Mouse (Mus musculus): ENCODE results near the gene Ndufb5. TPM values are rescaled to one million over a fixed set of nuclear protein-coding genes. Genes with fewer than 3 reads are reported as not detected.

Ndufb5 gene
- polyA plus RNA-seq (2014; fragmentation: Nextera tagmentation; extraction: Ambion mirVana): 319 and 331 TPM in 2 replicates

DNA sequence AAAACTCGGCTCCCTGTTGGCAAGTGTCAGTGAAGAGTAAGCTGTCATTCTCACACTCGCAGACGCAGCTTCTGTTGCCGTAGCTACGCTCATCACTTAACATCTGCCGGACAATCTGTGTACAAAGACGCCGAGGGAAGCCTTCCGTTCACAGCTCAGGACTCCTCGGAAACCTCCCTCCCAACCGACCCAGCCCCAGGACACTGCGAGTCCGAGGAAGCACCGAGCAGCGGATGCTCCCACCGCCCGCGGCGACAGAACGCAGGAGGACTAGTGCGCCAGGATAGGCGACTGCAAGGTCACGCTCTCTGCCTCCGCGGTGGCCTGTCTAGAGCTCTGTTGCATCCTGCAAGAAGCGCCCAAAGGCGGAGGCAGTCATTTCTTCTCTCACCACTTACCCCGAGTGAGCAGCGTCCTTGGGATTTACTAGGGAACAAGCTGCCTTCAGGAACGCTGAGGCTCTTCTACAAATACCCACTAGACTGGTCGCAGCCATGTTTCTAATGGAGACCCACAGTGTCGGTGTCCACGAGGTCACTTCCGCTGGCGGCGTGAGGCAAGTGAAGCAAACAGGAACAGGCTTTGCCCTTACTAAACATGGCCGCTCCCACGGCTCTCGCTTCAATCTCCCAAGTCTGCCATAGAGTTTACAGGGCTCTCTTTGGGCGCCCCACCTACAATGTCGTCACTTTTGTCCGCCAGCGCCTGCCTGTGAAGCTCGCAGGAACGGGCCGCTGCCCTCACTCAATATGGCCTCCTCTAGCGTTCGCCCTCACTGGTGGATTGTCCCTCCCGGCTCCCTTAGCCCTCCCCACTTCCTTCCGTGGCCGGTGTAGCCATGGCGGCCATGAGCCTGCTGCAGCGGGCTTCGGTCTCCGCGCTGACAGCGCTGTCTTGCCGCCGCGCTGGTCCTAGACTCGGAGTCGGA is at the start of gene Ndufb5:
TSS of gene Ndufb5 (plus strand) at position 747 of the 928 bp plus-strand sequence.
- peak within 1 kb of the TSS; percentile 81 for H3K4me2 ChIP-seq (ENCODE audit: low read depth, low read length)
- H3K9ac ChIP-seq (ENCODE audit: low read depth, low read length): peak within 1 kb of the TSS; percentile 85
- H3K4me3 ChIP-seq (ENCODE audit: low read depth, low read length): peak within 1 kb of the TSS; percentile 83
- ATAC-seq (ENCODE audit: low read depth) (peak; percentile 99), DNase-seq (ENCODE audit: low spot score) (peak; percentile 100)
- H3K4me1 ChIP-seq (ENCODE audit: control insufficient read depth, insufficient read depth, low read length): peaks cover 14% of the 10 kb centered on the region; the same call in 1 of the 2 replicates
- H3K27ac ChIP-seq (replicated peaks; ENCODE audit: low read depth, low read length): peak within 1 kb of the TSS; percentile 76
- no peaks in the 10 kb centered on the region for H3K27me3 ChIP-seq (replicated peaks; ENCODE audit: control insufficient read depth, insufficient read depth, low read length)
- no peaks in the 10 kb centered on the region for H3K9me3 ChIP-seq (ENCODE audit: control insufficient read depth, low read length)
- H3K36me3 ChIP-seq (ENCODE audit: control insufficient read depth, insufficient read depth, low read length): peaks cover 29% of the 10 kb centered on the region
- under 1% methylated on average over 61 of the region's 62 CpGs for WGBS

DNA sequence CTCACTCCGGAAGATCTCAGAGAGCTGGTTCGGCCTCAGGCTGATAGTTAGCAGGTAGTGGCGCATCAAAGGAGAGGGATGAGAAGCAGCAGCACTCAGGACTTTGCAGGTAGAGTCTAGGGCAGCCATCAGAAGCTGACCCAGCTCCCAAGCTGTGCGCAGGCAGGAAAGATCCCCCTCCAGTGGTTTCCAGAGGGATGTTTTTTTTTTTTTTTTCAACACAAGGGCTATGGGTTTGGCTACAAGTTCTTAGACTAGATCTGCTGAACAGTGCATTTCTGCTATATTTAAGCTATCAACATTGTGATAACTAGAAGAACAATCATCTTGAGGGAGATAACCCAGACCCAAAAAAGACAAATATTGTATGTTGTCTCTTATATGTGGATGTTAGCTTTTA is 49.6 kb upstream of the Ndufb5 start:
- Histone ChIP-seq H3K4me3 (ENCODE audit: low read depth, low read length) (no peak overlapping the region), H3K27ac (replicated peaks; ENCODE audit: low read depth, low read length) (no peak overlapping the region), H3K4me2 (ENCODE audit: low read depth, low read length) (no peak overlapping the region), H3K9ac (ENCODE audit: low read depth, low read length) (no peak overlapping the region), H3K36me3 (ENCODE audit: control insufficient read depth, insufficient read depth, low read length) (no peaks in the 10 kb centered on the region), H3K27me3 (replicated peaks; ENCODE audit: control insufficient read depth, insufficient read depth, low read length) (no peaks in the 10 kb centered on the region), H3K9me3 (ENCODE audit: control insufficient read depth, low read length) (no peaks in the 10 kb centered on the region), H3K4me1 (ENCODE audit: control insufficient read depth, insufficient read depth, low read length) (no peaks in the 10 kb centered on the region)
- no peak for DNase-seq (ENCODE audit: low spot score)
- WGBS: 74% methylated on average over 4 of the region's 4 CpGs
- no peak for ATAC-seq (ENCODE audit: low read depth)

DNA sequence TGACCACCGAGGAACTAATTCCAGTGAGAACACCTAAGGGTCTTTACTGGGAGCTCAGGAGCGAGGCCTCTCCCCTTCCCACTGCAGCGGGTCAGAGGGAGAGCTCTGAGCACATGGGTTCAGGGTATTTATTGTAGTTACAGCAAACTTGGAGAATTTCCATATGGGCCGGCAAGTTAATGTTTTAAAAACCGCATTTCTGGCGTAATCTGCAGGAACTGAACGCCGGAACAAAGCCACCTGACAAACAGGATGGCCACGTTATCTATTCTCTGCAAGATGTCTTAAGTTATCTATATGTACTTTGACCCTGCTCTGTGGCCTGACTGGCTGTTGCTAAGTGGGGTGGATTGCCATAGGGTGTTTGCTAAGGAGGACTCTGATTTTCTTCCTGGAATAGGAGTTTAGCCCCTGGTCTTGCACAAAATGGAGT is 47.2 kb upstream of the Ndufb5 start:
- WGBS: 76% methylated on average over 9 of the region's 9 CpGs
- Histone ChIP-seq H3K9ac (ENCODE audit: low read depth, low read length) (no peak overlapping the region), H3K27me3 (replicated peaks; ENCODE audit: control insufficient read depth, insufficient read depth, low read length) (no peaks in the 10 kb centered on the region), H3K36me3 (ENCODE audit: control insufficient read depth, insufficient read depth, low read length) (no peaks in the 10 kb centered on the region), H3K4me2 (ENCODE audit: low read depth, low read length) (no peak overlapping the region), H3K9me3 (ENCODE audit: control insufficient read depth, low read length) (no peaks in the 10 kb centered on the region), H3K4me1 (ENCODE audit: control insufficient read depth, insufficient read depth, low read length) (no peaks in the 10 kb centered on the region), H3K27ac (replicated peaks; ENCODE audit: low read depth, low read length) (no peak overlapping the region), H3K4me3 (ENCODE audit: low read depth, low read length) (no peak overlapping the region)
- ATAC-seq (ENCODE audit: low read depth) (no peak), DNase-seq (ENCODE audit: low spot score) (no peak)

DNA sequence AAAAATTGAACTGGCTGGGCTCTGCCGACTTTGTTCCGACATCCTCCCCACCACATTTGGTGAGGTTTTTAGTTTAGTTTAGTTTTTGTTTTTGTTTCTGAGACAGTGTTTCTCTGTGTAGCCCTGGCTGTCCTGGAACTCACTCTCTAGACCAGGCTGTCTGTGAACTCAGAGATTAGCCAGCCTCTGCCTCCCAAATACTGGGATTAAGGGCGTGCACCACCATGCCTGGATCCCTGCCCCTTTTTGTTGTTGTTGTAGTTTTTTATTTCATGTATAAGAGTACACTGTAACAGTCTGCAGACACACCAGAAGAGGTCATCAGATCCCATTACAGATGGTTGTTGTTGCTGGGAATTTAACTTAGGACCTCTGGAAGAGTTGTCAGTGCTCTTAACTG is 46.8 kb upstream of the Ndufb5 start:
- Histone ChIP-seq H3K9me3 (ENCODE audit: control insufficient read depth, low read length) (no peaks in the 10 kb centered on the region), H3K4me2 (ENCODE audit: low read depth, low read length) (no peak overlapping the region), H3K27me3 (replicated peaks; ENCODE audit: control insufficient read depth, insufficient read depth, low read length) (no peaks in the 10 kb centered on the region), H3K27ac (replicated peaks; ENCODE audit: low read depth, low read length) (no peak overlapping the region), H3K4me1 (ENCODE audit: control insufficient read depth, insufficient read depth, low read length) (no peaks in the 10 kb centered on the region), H3K4me3 (ENCODE audit: low read depth, low read length) (no peak overlapping the region), H3K9ac (ENCODE audit: low read depth, low read length) (no peak overlapping the region), H3K36me3 (ENCODE audit: control insufficient read depth, insufficient read depth, low read length) (no peaks in the 10 kb centered on the region)
- ATAC-seq (ENCODE audit: low read depth): no peak
- WGBS: 86% methylated on average over 3 of the region's 3 CpGs
- no peak for DNase-seq (ENCODE audit: low spot score)

DNA sequence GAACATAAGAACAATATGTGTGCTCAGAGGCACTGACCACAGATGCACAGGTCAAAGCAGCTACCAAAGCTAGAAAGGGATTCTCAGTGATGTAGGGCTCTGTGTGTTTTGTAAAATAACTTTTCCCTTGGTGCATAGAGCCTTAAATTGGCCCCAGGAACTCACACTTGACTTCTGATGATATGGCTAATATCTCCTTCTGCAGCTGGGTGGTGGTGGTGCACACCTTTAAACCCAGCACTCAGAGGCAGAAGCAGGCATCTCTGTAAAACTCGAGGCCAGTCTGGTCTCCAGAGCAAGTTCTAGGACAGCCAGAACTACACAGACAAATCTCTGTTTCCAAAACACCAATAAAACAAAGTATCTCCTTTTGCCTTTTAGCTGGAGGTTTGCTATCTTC is 45.9 kb upstream of the Ndufb5 start:
- no peaks in the 10 kb centered on the region for H3K27me3 ChIP-seq (replicated peaks; ENCODE audit: control insufficient read depth, insufficient read depth, low read length)
- H3K9me3 ChIP-seq (ENCODE audit: control insufficient read depth, low read length): no peaks in the 10 kb centered on the region
- no peaks in the 10 kb centered on the region for H3K36me3 ChIP-seq (ENCODE audit: control insufficient read depth, insufficient read depth, low read length)
- H3K27ac ChIP-seq (replicated peaks; ENCODE audit: low read depth, low read length): no peak overlapping the region
- ATAC-seq (ENCODE audit: low read depth) (no peak), DNase-seq (ENCODE audit: low spot score) (no peak)
- no peak overlapping the region for H3K4me3 ChIP-seq (ENCODE audit: low read depth, low read length)
- H3K9ac ChIP-seq (ENCODE audit: low read depth, low read length): no peak overlapping the region
- WGBS: 38% methylated on average over 1 of the region's 1 CpGs
- no peak overlapping the region for H3K4me2 ChIP-seq (ENCODE audit: low read depth, low read length)
- H3K4me1 ChIP-seq (ENCODE audit: control insufficient read depth, insufficient read depth, low read length): no peaks in the 10 kb centered on the region

DNA sequence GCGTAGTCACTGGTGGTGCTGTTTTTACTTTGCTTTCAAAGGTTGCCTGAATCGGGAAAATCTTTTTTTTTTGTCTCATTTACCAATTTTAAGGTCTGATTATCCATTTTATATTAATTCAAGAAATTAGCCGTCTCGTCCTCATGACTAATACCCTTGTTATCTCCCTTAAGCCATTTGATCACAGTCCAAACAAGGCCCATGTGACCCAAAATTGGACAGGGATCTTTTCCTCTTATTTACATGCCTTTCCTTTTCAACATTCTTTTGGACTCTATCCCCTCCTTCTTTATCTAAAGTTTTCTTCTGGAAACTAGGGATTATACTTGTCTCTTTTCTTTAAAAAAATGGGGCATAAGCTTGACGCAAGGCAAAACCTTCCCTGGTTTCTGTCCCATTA is 44.9 kb upstream of the Ndufb5 start:
- 64% methylated on average over 5 of the region's 5 CpGs for WGBS
- no peaks in the 10 kb centered on the region for H3K36me3 ChIP-seq (ENCODE audit: control insufficient read depth, insufficient read depth, low read length)
- DNase-seq (ENCODE audit: low spot score) (no peak), ATAC-seq (ENCODE audit: low read depth) (no peak)
- H3K9ac ChIP-seq (ENCODE audit: low read depth, low read length): no peak overlapping the region
- no peak overlapping the region for H3K27ac ChIP-seq (replicated peaks; ENCODE audit: low read depth, low read length)
- H3K4me3 ChIP-seq (ENCODE audit: low read depth, low read length): no peak overlapping the region
- no peaks in the 10 kb centered on the region for H3K27me3 ChIP-seq (replicated peaks; ENCODE audit: control insufficient read depth, insufficient read depth, low read length)
- no peaks in the 10 kb centered on the region for H3K4me1 ChIP-seq (ENCODE audit: control insufficient read depth, insufficient read depth, low read length)
- no peak overlapping the region for H3K4me2 ChIP-seq (ENCODE audit: low read depth, low read length)
- H3K9me3 ChIP-seq (ENCODE audit: control insufficient read depth, low read length): no peaks in the 10 kb centered on the region

DNA sequence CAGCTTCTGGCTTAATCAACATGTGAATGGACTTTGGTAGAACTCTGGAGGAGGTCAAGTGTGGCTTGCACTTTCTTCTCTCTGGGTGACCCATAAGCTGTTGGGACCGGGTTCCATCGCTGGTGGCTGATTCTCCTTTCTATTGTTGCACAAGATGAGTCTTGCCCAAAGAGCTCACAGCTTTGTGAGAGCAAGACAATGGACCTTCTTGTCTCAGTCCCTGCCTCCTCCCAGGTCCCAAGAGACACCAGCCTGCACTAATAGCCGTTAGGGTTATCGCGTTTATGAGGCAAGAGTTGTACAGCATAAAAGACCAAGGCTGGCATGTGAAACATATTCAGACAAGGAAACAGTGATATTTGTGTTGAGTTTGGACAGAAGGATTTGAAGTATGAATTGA is 42.6 kb upstream of the Ndufb5 start:
- H3K9ac ChIP-seq (ENCODE audit: low read depth, low read length): no peak overlapping the region
- H3K36me3 ChIP-seq (ENCODE audit: control insufficient read depth, insufficient read depth, low read length): no peaks in the 10 kb centered on the region
- H3K4me1 ChIP-seq (ENCODE audit: control insufficient read depth, insufficient read depth, low read length): no peaks in the 10 kb centered on the region
- no peak overlapping the region for H3K4me3 ChIP-seq (ENCODE audit: low read depth, low read length)
- WGBS: 45% methylated on average over 5 of the region's 5 CpGs
- H3K4me2 ChIP-seq (ENCODE audit: low read depth, low read length): no peak overlapping the region
- no peak for ATAC-seq (ENCODE audit: low read depth)
- H3K27me3 ChIP-seq (replicated peaks; ENCODE audit: control insufficient read depth, insufficient read depth, low read length): no peaks in the 10 kb centered on the region
- no peak overlapping the region for H3K27ac ChIP-seq (replicated peaks; ENCODE audit: low read depth, low read length)
- no peak for DNase-seq (ENCODE audit: low spot score)
- H3K9me3 ChIP-seq (ENCODE audit: control insufficient read depth, low read length): no peaks in the 10 kb centered on the region

DNA sequence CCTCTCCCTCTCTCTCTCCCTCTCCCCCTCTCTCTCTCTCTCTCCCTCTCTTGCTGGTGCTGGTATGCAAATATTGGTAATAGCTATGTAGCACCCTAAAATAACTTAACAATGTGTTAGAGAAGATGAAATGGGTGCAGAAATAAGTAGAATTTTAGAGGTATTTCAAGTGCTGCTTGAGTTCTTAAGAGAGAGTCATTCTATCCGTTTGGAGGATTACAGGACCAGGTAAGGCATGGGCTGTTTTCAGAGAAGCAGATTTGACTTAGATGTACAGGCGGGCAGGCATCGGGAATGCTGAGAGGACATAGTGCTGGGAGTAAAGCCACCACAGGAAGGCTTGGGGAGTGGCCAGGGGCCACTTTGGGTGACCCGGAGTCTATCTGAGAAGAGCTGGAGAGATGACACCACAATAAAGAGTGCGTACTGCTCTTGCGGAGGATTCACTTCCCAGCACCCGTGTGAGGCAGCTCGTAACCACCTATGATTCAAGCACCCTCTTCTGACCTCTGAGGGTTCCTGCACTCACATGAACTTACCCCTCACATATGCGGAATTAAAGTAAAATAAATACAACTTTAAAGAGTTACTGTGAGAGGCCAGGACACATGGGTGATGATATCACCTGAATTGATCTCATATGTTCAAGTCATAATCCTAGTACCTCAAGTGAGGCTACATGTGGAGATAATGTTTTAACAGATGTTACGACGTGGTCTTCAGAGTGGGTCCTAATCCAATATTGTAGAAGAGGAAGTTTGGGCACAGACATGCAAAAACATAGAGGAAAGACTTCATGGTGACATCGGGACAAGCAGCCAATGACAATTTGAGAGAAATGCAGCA is 41.8 kb upstream of the Ndufb5 start:
- H3K27me3 ChIP-seq (replicated peaks; ENCODE audit: control insufficient read depth, insufficient read depth, low read length): no peaks in the 10 kb centered on the region
- 67% methylated on average over 12 of the region's 12 CpGs for whole genome bisulfite sequencing
- ATAC-seq (ENCODE audit: low read depth) (no peak), DNase-seq (ENCODE audit: low spot score) (no peak)
- no peak overlapping the region for H3K27ac ChIP-seq (replicated peaks; ENCODE audit: low read depth, low read length)
- H3K4me1 ChIP-seq (ENCODE audit: control insufficient read depth, insufficient read depth, low read length): no peaks in the 10 kb centered on the region
- H3K4me2 ChIP-seq (ENCODE audit: low read depth, low read length): no peak overlapping the region
- H3K4me3 ChIP-seq (ENCODE audit: low read depth, low read length): no peak overlapping the region
- no peaks in the 10 kb centered on the region for H3K9me3 ChIP-seq (ENCODE audit: control insufficient read depth, low read length)
- no peak overlapping the region for H3K9ac ChIP-seq (ENCODE audit: low read depth, low read length)
- H3K36me3 ChIP-seq (ENCODE audit: control insufficient read depth, insufficient read depth, low read length): no peaks in the 10 kb centered on the region

Data from embryonic facial prominence, embryonic 14.5 days (tissue).